Mouse (Mus musculus) liver, adult 2 months (tissue): Measurements from ENCODE around the gene Il13ra2. TPM values are rescaled to one million over a fixed set of nuclear protein-coding genes. Genes with fewer than 3 reads are reported as not detected.

ENCODE experiments used
- DNase-seq: peaks from one replicate; pipeline ENCODE4 v3.0.0-alpha.2; 2011; ENCODE audit warnings: low read depth, low spot score; ENCODE audit errors: extremely low read depth
- H3K27ac ChIP-seq: fragments of 200-500 bp; replicated peaks from 2 replicates; pipeline ENCODE4 v1.5.1; 2012; ENCODE audit warnings: low read depth, mild to moderate bottlenecking, control low read depth, inconsistent platforms, low read length; ENCODE audit not compliant: insufficient read depth
- H3K27me3 ChIP-seq: fragments of 200-500 bp; 2 replicates; pipeline ENCODE4 v1.6.1; 2012; ENCODE audit warnings: mild to moderate bottlenecking, moderate library complexity, low read length, inconsistent platforms; ENCODE audit not compliant: control insufficient read depth, insufficient read depth
- H3K36me3 ChIP-seq: fragments of 200-500 bp; 2 replicates; pipeline ENCODE4 v1.6.1; 2012; ENCODE audit warnings: low read length, inconsistent platforms; ENCODE audit not compliant: control insufficient read depth, insufficient read depth
- H3K4me1 ChIP-seq: fragments of 200-500 bp; 2 replicates; pipeline ENCODE4 v1.6.1; 2011; ENCODE audit warnings: low read length; ENCODE audit not compliant: control insufficient read depth, insufficient read depth
- H3K4me3 ChIP-seq: fragments of 200-500 bp; 2 replicates; pipeline ENCODE4 v1.5.1; 2011; ENCODE audit warnings: low read depth, mild to moderate bottlenecking, control low read depth, low read length, moderate library complexity; ENCODE audit not compliant: insufficient read depth
- H3K79me2 ChIP-seq: fragments of 200-500 bp; 2 replicates; pipeline ENCODE4 v1.6.1; 2012; ENCODE audit warnings: inconsistent platforms, mild to moderate bottlenecking, low read length, moderate library complexity; ENCODE audit not compliant: control insufficient read depth, insufficient read depth
- H3K9ac ChIP-seq: fragments of 200-500 bp; 2 replicates; pipeline ENCODE4 v1.6.1; 2012; ENCODE audit warnings: low read depth, mild to moderate bottlenecking, control low read depth, inconsistent platforms, low read length
- CTCF ChIP-seq: fragments of 200-500 bp; IDR thresholded peaks from 2 replicates; pipeline ENCODE4 v1.5.1; 2011; ENCODE audit warnings: low read depth, low read length, control low read depth
- POLR2A ChIP-seq: fragments of 200-500 bp; IDR thresholded peaks from 2 replicates; pipeline ENCODE4 v1.6.1; 2011; ENCODE audit warnings: low read length, control low read depth; ENCODE audit not compliant: insufficient read depth; ENCODE audit errors: extremely low read depth
- WGBS: fragments of 180-500 bp; shearing (Covaris S2); methylation state at CpG from one replicate; pipeline ENCODE4 v1.1.7; 2018; 5-methylcytosine and 5-hydroxymethylcytosine counted together
- polyA plus RNA-seq: library from polyadenylated mRNA; depleted of rRNA; stranded (reverse); fragments of >200 nt; gene quantifications from 2 replicates; pipeline ENCODE4 v1.2.3, GENCODE M21; 2012; rRNA removed
- total RNA-seq: library from RNA; depleted of rRNA; stranded (reverse); fragments of >200 nt; gene quantifications from 2 replicates; pipeline ENCODE4 v1.2.3, GENCODE M21; 2014; rRNA removed

Il13ra2 gene
- total and polyA plus RNA-seq, 2 experiments, result 0.05 to 1.1 TPM

DNA sequence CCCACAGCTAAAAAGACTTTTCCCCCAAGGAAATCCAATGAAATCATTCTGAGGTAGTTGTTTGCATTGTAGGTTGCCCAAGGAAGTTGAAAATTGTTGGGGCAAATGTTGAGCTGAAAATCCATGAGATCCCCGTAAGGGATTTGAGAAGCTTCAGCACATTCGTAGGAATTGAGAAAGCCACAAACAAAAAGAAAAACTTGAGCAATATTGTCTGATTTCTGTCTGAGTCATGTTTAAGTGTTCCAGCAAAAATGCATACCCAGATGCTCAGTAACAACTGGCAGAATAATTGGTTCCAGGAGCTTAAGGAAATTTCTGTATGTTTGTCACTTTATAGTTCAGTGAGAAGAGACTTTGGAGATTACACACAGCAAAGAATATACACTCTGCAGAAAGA, 79.8 kb downstream of the Il13ra2 start:
- no peaks in the 10 kb centered on the region for H3K4me1 ChIP-seq
- H3K4me3 ChIP-seq, result no peak overlapping the region
- no peaks in the 10 kb centered on the region for H3K27me3 ChIP-seq
- H3K9ac ChIP-seq, result no peak overlapping the region
- no peak overlapping the region for H3K27ac ChIP-seq
- 84% methylated on average over 2 of the region's 2 CpGs for WGBS
- H3K36me3 ChIP-seq, result no peaks in the 10 kb centered on the region
- DNase-seq, result no peak
- H3K79me2 ChIP-seq, result no peaks in the 10 kb centered on the region
- TF ChIP-seq POLR2A (no peak), CTCF (no peak)

Other genes starting within 250 kb of the Il13ra2 start
- not detected in 2 replicates for gene Vmn1r239-ps, start 24.5 kb upstream of the Il13ra2 start, total RNA-seq
- gene Vmn1r239-ps, start 24.5 kb upstream of the Il13ra2 start, polyA plus RNA-seq, result not detected in 2 replicates
- 0.13 and 0.18 TPM in 2 replicates for gene Lrch2, start 124.9 kb upstream of the Il13ra2 start, total RNA-seq
- 0.02 and 0.04 TPM in 2 replicates for gene Lrch2, start 124.9 kb upstream of the Il13ra2 start, polyA plus RNA-seq